Comparison of ENCODE assay signal across 30 mouse cellular contexts in the genomic region with DNA sequence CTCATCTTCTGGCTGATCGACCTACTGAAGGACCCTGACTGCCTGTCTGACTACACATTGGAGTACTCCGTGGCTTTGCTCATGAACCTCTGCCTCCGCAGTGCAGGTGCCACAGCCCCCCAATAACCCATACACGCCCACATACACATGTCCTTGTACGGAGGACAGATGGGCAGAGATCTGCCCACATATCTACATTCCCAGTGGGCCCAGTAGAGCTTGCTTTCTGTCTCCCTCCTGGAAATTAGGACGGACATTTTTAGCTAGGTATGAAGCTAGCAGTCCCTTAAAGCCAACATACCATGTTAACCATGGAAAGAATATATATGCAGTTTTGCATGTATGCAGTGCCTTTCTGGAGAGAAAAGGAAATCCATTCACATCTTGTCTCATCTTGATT.
"Had no signal": no experiment of that assay in that cellular context is flagged by ENCODE, and none has a peak within 500 bp of the region (broad histone marks: within the 10 kb centered on the region; RNA-seq: fewer than 3 reads in every experiment).

No protein-coding gene starts in this region.

- H3K4me3 ChIP-seq: left cerebral cortex, adult 2 months; limb, embryonic 10.5 days; limb, embryonic 12.5 days; limb, embryonic 13.5 days; limb, embryonic 15.5 days; liver, embryonic 12.5 days; liver, embryonic 13.5 days; liver, embryonic 15.5 days; lung, embryonic 15.5 days; megakaryocyte, embryonic 14.5 days; midbrain, embryonic 10.5 days; midbrain, embryonic 12.5 days; myocyte; neural tube, embryonic 12.5 days; neural tube, embryonic 13.5 days had no signal

- H3K4me2 ChIP-seq: limb, embryonic 12.5 days; limb, embryonic 13.5 days; limb, embryonic 15.5 days; liver, embryonic 11.5 days; liver, embryonic 12.5 days; liver, embryonic 13.5 days; liver, embryonic 15.5 days; lung, embryonic 14.5 days; lung, embryonic 15.5 days; midbrain, embryonic 12.5 days; neural tube, embryonic 12.5 days; neural tube, embryonic 13.5 days had no signal

- H3K27me3 ChIP-seq: limb, embryonic 12.5 days; limb, embryonic 13.5 days; limb, embryonic 15.5 days; liver, embryonic 12.5 days; liver, embryonic 13.5 days; liver, embryonic 15.5 days; lung, embryonic 15.5 days; megakaryocyte, embryonic 14.5 days; midbrain, embryonic 12.5 days; neural tube, embryonic 12.5 days; neural tube, embryonic 13.5 days had no signal

- ATAC-seq: liver, embryonic 12.5 days; liver, postnatal 0 days; lung, postnatal 0 days; midbrain, embryonic 16.5 days had no signal

- H3K9me3 ChIP-seq: limb, embryonic 10.5 days; limb, embryonic 12.5 days; limb, embryonic 13.5 days; limb, embryonic 15.5 days; liver, embryonic 12.5 days; liver, embryonic 13.5 days; liver, embryonic 15.5 days; lung, embryonic 15.5 days; midbrain, embryonic 10.5 days; midbrain, embryonic 12.5 days; neural tube, embryonic 12.5 days; neural tube, embryonic 13.5 days had no signal

- H3K4me1 ChIP-seq: limb, embryonic 10.5 days; limb, embryonic 12.5 days; limb, embryonic 13.5 days; limb, embryonic 15.5 days; liver, embryonic 12.5 days; liver, embryonic 13.5 days; liver, embryonic 15.5 days; lung, embryonic 15.5 days; midbrain, embryonic 12.5 days; neural tube, embryonic 13.5 days had no signal

- H3K27ac ChIP-seq: left cerebral cortex, adult 2 months; limb, embryonic 10.5 days; limb, embryonic 12.5 days; limb, embryonic 13.5 days; limb, embryonic 15.5 days; liver, embryonic 12.5 days; liver, embryonic 13.5 days; liver, embryonic 14.5 days; liver, embryonic 15.5 days; lung, embryonic 15.5 days; macrophage; midbrain, embryonic 10.5 days; midbrain, embryonic 12.5 days; neural tube, embryonic 12.5 days; neural tube, embryonic 13.5 days had no signal

- H3K9ac ChIP-seq: limb, embryonic 12.5 days; limb, embryonic 13.5 days; limb, embryonic 15.5 days; liver, embryonic 12.5 days; liver, embryonic 13.5 days; liver, embryonic 14.5 days; liver, embryonic 15.5 days; liver, postnatal 0 days; lung, embryonic 14.5 days; lung, embryonic 15.5 days; midbrain, embryonic 12.5 days; neural tube, embryonic 12.5 days; neural tube, embryonic 13.5 days had no signal

- DNase-seq: left cerebral cortex, postnatal 4 days; liver; liver, embryonic 13.5 days; liver, postnatal 0 days; lung, adult 18-20 months; lung, adult 2 months; lung, embryonic 14.5 days; lung, postnatal 10 days; lung, postnatal 14 days; lung, postnatal 36 days; lung, postnatal 4 days had no signal
